ENCODE assay signal across 27 mouse cellular contexts in the genomic region with DNA sequence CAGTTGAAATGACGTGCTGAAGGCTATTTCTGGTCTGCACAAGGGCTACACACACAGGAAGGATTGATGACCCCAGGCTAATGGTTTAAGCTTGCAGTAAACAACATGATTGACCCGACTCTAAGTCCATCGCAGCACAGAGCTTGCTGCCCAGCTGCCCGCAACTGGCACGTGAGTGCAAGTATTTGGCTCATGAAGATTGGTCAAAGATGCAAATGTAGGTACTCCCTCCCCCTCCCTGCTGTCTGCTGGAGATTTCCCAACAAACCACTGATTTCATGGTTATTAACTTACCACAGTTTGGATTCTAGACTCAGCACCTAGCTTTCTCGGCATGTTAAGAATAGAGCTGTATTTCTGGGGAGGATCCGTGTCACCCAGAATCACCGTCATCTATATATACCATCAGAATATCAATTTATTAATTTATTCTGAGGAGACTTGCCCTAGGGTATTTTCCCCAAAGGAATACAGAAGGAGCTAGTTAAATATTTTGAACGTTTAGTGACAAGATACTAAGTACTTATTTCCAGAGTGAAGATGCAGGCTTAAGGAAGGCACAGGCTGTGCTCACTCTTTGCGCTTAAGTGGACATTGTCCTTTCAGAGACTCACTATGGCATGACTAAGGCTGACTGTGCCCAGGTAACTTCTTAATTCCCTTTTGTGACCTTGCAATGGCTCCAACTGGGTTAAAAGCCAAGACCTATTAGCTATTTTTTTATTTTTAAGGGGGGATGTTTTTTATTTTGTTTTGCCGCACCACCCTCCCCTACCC. TPM values are rescaled to one million over a fixed set of nuclear protein-coding genes. Genes with fewer than 3 reads are reported as not detected.
DNase-seq lines count a peak whose midpoint lies in the region; ATAC-seq and TF ChIP-seq lines count a peak whose summit lies in the region.
"Had no signal": no experiment of that assay in that cellular context is flagged by ENCODE, and none has a peak within 500 bp of the region (broad histone marks: within the 10 kb centered on the region; RNA-seq: fewer than 3 reads in every experiment).

No protein-coding gene starts in this region.

- TF ChIP-seq CTCF in kidney, adult 2 months (conservative IDR thresholded peaks at IDR 0.05; ENCODE audit: insufficient read depth, insufficient read length, low read depth, low read length): no peak
- TF ChIP-seq CTCF in kidney, postnatal 0 days (IDR thresholded peaks at IDR 0.05; ENCODE audit: low read depth): no peak

- no peak overlapping the region for H3K4me3 ChIP-seq in kidney, embryonic 15.5 days (replicated peaks)
- H3K4me3 ChIP-seq in kidney, adult 2 months (ENCODE audit: insufficient read depth, low read depth, low read length): no peak overlapping the region
- H3K4me3 ChIP-seq in kidney, postnatal 0 days (replicated peaks; ENCODE audit: low read depth, low read length): no peak overlapping the region
- H3K4me3 ChIP-seq: embryonic facial prominence, embryonic 10.5 days; embryonic facial prominence, embryonic 15.5 days; forebrain, embryonic 13.5 days; heart, adult 2 months; heart, embryonic 12.5 days; liver, embryonic 12.5 days; midbrain, embryonic 13.5 days; neural tube, embryonic 13.5 days had no signal

- 0 out of 2 replicates have a peak, but pooled peaks cover 10% of the 10 kb centered on the region for H3K4me1 ChIP-seq in kidney, embryonic 15.5 days
- peaks cover 8% of the 10 kb centered on the region for H3K4me1 ChIP-seq in kidney, adult 2 months (ENCODE audit: control insufficient read depth, insufficient read depth, low read length)
- 0 out of 2 replicates have a peak, but pooled peaks cover 2% of the 10 kb centered on the region for H3K4me1 ChIP-seq in kidney, postnatal 0 days (replicated peaks; ENCODE audit: insufficient read depth, low read length)
- H3K4me1 ChIP-seq: embryonic facial prominence, embryonic 15.5 days; liver, embryonic 12.5 days had no signal

- 0 out of 2 replicates have a peak, but pooled peaks cover 3% of the 10 kb centered on the region for H3K9me3 ChIP-seq in kidney, embryonic 15.5 days (replicated peaks)
- no peaks in the 10 kb centered on the region for H3K9me3 ChIP-seq in kidney, postnatal 0 days (replicated peaks; ENCODE audit: low read length)
- H3K9me3 ChIP-seq: embryonic facial prominence, embryonic 15.5 days; liver, embryonic 12.5 days; midbrain, embryonic 13.5 days; neural tube, embryonic 13.5 days had no signal

- ATAC-seq in kidney, embryonic 15.5 days (replicated peaks; ENCODE audit: low FRiP score): no peak
- ATAC-seq in kidney, postnatal 0 days (replicated peaks; ENCODE audit: low FRiP score, low read depth): peak; percentile 67
- ATAC-seq: CD4-positive, CD25-positive, alpha-beta regulatory T cell, adult 4 months; forebrain, embryonic 13.5 days; liver, embryonic 12.5 days; lung, postnatal 0 days; midbrain, embryonic 13.5 days had no signal

- H3K27ac ChIP-seq in kidney, embryonic 15.5 days: no peak overlapping the region
- H3K27ac ChIP-seq in kidney, adult 2 months (ENCODE audit: insufficient read depth, low read depth, low read length): peak overlapping the region; percentile 74; the same call in 1 of the 2 replicates
- H3K27ac ChIP-seq in kidney, postnatal 0 days: no peak overlapping the region
- H3K27ac ChIP-seq: embryonic facial prominence, embryonic 10.5 days; embryonic facial prominence, embryonic 15.5 days; forebrain, embryonic 13.5 days; heart, adult 2 months; hindbrain, embryonic 14.5 days; liver, embryonic 12.5 days; midbrain, embryonic 13.5 days; neural tube, embryonic 13.5 days had no signal

- no peaks in the 10 kb centered on the region for H3K27me3 ChIP-seq in kidney, embryonic 15.5 days
- H3K27me3 ChIP-seq in kidney, adult 2 months (replicated peaks; ENCODE audit: control insufficient read depth, insufficient read depth, low read length): no peaks in the 10 kb centered on the region
- H3K27me3 ChIP-seq in kidney, postnatal 0 days (ENCODE audit: insufficient read depth, low read length): no peaks in the 10 kb centered on the region
- H3K27me3 ChIP-seq: embryonic facial prominence, embryonic 15.5 days; forebrain, embryonic 13.5 days; heart, embryonic 12.5 days; liver, embryonic 12.5 days; midbrain, embryonic 13.5 days; neural tube, embryonic 13.5 days had no signal

- no peaks in the 10 kb centered on the region for H3K36me3 ChIP-seq in kidney, embryonic 15.5 days
- H3K36me3 ChIP-seq in kidney, adult 2 months (ENCODE audit: control insufficient read depth, insufficient read depth, low read length): no peaks in the 10 kb centered on the region
- no peaks in the 10 kb centered on the region for H3K36me3 ChIP-seq in kidney, postnatal 0 days (ENCODE audit: insufficient read depth, low read length)
- H3K36me3 ChIP-seq: embryonic facial prominence, embryonic 10.5 days; embryonic facial prominence, embryonic 15.5 days; heart, embryonic 12.5 days; liver, embryonic 12.5 days; midbrain, embryonic 13.5 days; neural tube, embryonic 13.5 days had no signal

- no peak overlapping the region for H3K4me2 ChIP-seq in kidney, embryonic 15.5 days
- no peak overlapping the region for H3K4me2 ChIP-seq in kidney, postnatal 0 days (ENCODE audit: low read length)
- H3K4me2 ChIP-seq: embryonic facial prominence, embryonic 15.5 days; forebrain, embryonic 13.5 days; heart, embryonic 12.5 days; hindbrain, embryonic 14.5 days; liver, embryonic 12.5 days; midbrain, embryonic 13.5 days; neural tube, embryonic 13.5 days had no signal

- TF ChIP-seq POLR2A in kidney, adult 2 months (IDR thresholded peaks at IDR 0.05; ENCODE audit: low read depth, low read length): no peak

- no peak overlapping the region for H3K9ac ChIP-seq in kidney, embryonic 15.5 days
- H3K9ac ChIP-seq in kidney, postnatal 0 days (ENCODE audit: low read depth, low read length): no peak overlapping the region
- H3K9ac ChIP-seq: embryonic facial prominence, embryonic 15.5 days; forebrain, embryonic 13.5 days; heart, embryonic 12.5 days; hindbrain, embryonic 14.5 days; liver, embryonic 12.5 days; midbrain, embryonic 13.5 days; neural tube, embryonic 13.5 days had no signal

- peak; percentile 51 for DNase-seq in kidney, adult 18-20 months
- DNase-seq in kidney, adult 2 months: peak; percentile 85
- peak; percentile 25 for DNase-seq in kidney, postnatal 0 days (ENCODE audit: low spot score)
- DNase-seq in layer of hippocampus, adult 18-20 months (ENCODE audit: low spot score in 2 of 2): no peak
- DNase-seq in gastrocnemius, postnatal 10 days: no peak
- DNase-seq in embryo, embryonic 10.5 days (ENCODE audit: low spot score): no peak
- DNase-seq: adrenal gland, postnatal 25 days; cerebellum, adult 18-20 months; cerebellum, postnatal 14 days; gastrocnemius, postnatal 36 days; heart, adult 2 months; layer of hippocampus, adult 9-11 months; lung, adult 18-20 months; lung, postnatal 4 days; thymus, adult 2 months; thymus, postnatal 36 days had no signal

- 65% methylated on average over 11 of the region's 11 CpGs for WGBS in kidney, embryonic 15.5 days
- WGBS in kidney, adult 2 months: 44% methylated on average over 11 of the region's 11 CpGs
- WGBS in kidney, postnatal 0 days: 63% methylated on average over 11 of the region's 11 CpGs

RNA-seq across cellular contexts. Expression of gene Atrnl1, which starts 57.7 kb away (rescaled TPM):
- 9.2 and 9.7 TPM in 2 replicates for polyA plus RNA-seq in kidney, embryonic 15.5 days (2015; fragmentation: Nextera tagmentation; extraction: Ambion mirVana)
- 13.4 and 13.7 TPM in 2 replicates for polyA plus RNA-seq in kidney, adult 2 months (2012; rRNA removed)
- polyA plus RNA-seq in kidney, postnatal 0 days (2015; fragmentation: Nextera tagmentation; extraction: Ambion mirVana): 8.1 and 8.5 TPM in 2 replicates
- total RNA-seq in layer of hippocampus, adult 18-20 months (2021): 10 to 100 TPM; 64.3 to 71.3 TPM
- total RNA-seq in gastrocnemius, postnatal 10 days (2021): 10 to 100 TPM; 14.4 to 17.2 TPM

Comparison
In these comparisons a context has a peak if more than half of its experiments do, and no peak if none do; other contexts are left out.
1. DNase-seq: peak in kidney, adult 18-20 months (single experiment), kidney, adult 2 months (single experiment) and kidney, postnatal 0 days (single experiment); none in layer of hippocampus, adult 18-20 months (0 of 2), gastrocnemius, postnatal 10 days (single experiment) and embryo, embryonic 10.5 days (single experiment).